Mouse (Mus musculus) olfactory bulb, adult 2 months (tissue): Measurements from ENCODE around the gene Misp.

Source experiments
- CTCF ChIP-seq: fragments of 200-500 bp; IDR thresholded peaks from 2 replicates; pipeline ENCODE4 v1.5.1; 2012; ENCODE audit warnings: low read depth, mild to moderate bottlenecking, low read length, moderate library complexity; ENCODE audit not compliant: insufficient read depth
- POLR2A ChIP-seq: fragments of 200-500 bp; IDR thresholded peaks from 2 replicates; pipeline ENCODE4 v1.6.1; 2012; ENCODE audit warnings: mild to moderate bottlenecking, low read depth, low read length, moderate library complexity; ENCODE audit not compliant: insufficient read depth

GRCm38 (mm10) chr10:79877757-79878156 lies 57.0 kb downstream of the Misp start:
- no peak for TF ChIP-seq POLR2A
- no peak for TF ChIP-seq CTCF
